Mouse (Mus musculus): ENCODE results near the gene Sash1. TPM values are rescaled to one million over a fixed set of nuclear protein-coding genes. Genes with fewer than 3 reads are reported as not detected.

The Sash1 gene
- total and polyA plus RNA-seq, 3 experiments, result 0.16 TPM; not detected in 2

DNA sequence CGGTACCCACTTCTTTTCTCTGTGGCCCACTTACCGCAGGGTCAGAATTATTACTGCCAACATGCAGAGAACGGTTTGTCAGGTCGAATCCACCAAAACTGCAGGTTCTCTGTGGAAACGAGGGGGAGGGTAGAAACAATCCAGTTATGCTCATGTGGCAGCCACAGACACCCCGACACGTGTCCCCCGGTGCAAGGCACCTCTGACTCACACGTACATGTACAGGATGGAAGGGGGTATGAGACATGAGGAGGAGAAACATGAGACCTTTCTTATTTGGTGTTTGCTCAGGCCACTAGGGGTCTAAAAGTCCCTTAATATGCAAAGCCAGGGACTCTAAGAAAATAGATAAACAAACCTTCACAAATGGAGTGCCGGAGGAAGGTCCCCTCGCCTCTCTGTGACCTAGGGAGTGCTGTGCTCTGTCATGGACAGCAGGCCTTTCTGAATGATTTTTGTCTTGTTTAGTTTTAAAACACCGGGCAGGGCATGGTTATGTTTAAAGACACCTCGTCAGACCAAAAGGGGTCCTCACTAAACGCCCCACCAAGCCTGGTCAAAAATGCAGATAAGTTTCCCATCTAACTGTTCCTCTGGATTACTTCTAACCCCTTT, 139.7 kb downstream of the Sash1 start:
- ATAC-seq (ENCODE audit: extremely low read depth, insufficient number of reproducible peaks, low FRiP score, poor library complexity, severe bottlenecking) (no peak), DNase-seq (ENCODE audit: low spot score) (no peak)
- no peaks in the 10 kb centered on the region for H3K27me3 ChIP-seq (ENCODE audit: insufficient read depth, low read length)
- no peaks in the 10 kb centered on the region for H3K36me3 ChIP-seq (replicated peaks)
- peaks cover 43% of the 10 kb centered on the region for H3K9me3 ChIP-seq (replicated peaks)
- H3K4me1 ChIP-seq (ENCODE audit: insufficient read depth, low read depth, low read length), result no peaks in the 10 kb centered on the region
- no peak overlapping the region for H3K4me3 ChIP-seq (ENCODE audit: low read depth, low read length)
- no peak for TF ChIP-seq POLR2AphosphoS5 (IDR thresholded peaks at IDR 0.05; ENCODE audit: insufficient replicate concordance, low read depth, low read length)
- no peak for TF ChIP-seq GATA1 (IDR thresholded peaks at IDR 0.05; ENCODE audit: borderline replicate concordance, low read length)
- TF ChIP-seq CTCF (IDR thresholded peaks at IDR 0.05; ENCODE audit: low read depth, low read length), result no peak
- TF ChIP-seq TAL1 (conservative IDR thresholded peaks at IDR 0.05; ENCODE audit: low read depth, low read length), result no peak
- TF ChIP-seq GATA2 (IDR thresholded peaks at IDR 0.05; ENCODE audit: borderline replicate concordance, low read depth, low read length), result no peak

DNA sequence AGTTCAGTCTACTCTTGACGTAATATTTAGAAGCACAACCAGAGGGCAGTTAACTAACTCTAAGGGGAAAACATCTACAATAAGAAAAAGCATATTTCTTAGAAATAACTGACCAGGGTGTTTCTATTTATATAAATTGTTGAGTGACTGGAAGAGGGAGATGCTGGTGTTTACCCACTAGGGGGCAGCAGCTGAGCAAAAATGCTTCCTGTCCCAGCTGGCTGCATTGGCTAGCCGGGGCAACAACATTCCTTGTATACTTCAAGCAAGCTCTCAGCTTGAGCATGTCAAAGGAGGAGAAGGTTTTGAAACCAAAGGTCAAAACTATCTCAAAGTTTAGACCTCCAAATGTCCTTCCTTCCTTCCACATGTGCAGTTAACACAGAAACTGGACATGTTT, 143.0 kb downstream of the Sash1 start:
- TF ChIP-seq GATA2 (IDR thresholded peaks at IDR 0.05; ENCODE audit: borderline replicate concordance, low read depth, low read length) (no peak), GATA1 (IDR thresholded peaks at IDR 0.05; ENCODE audit: borderline replicate concordance, low read length) (no peak), POLR2AphosphoS5 (IDR thresholded peaks at IDR 0.05; ENCODE audit: insufficient replicate concordance, low read depth, low read length) (no peak), CTCF (IDR thresholded peaks at IDR 0.05; ENCODE audit: low read depth, low read length) (no peak), TAL1 (conservative IDR thresholded peaks at IDR 0.05; ENCODE audit: low read depth, low read length) (no peak)
- DNase-seq (ENCODE audit: low spot score), result no peak
- no peaks in the 10 kb centered on the region for H3K36me3 ChIP-seq (replicated peaks)
- no peaks in the 10 kb centered on the region for H3K4me1 ChIP-seq (ENCODE audit: insufficient read depth, low read depth, low read length)
- ATAC-seq (ENCODE audit: extremely low read depth, insufficient number of reproducible peaks, low FRiP score, poor library complexity, severe bottlenecking), result no peak
- H3K4me3 ChIP-seq (ENCODE audit: low read depth, low read length), result no peak overlapping the region
- no peaks in the 10 kb centered on the region for H3K27me3 ChIP-seq (ENCODE audit: insufficient read depth, low read length)
- H3K9me3 ChIP-seq (replicated peaks), result peaks cover 62% of the 10 kb centered on the region

- no peak overlapping the region for H3K4me3 ChIP-seq (ENCODE audit: low read depth, low read length)
- H3K27me3 ChIP-seq (ENCODE audit: insufficient read depth, low read length), result no peaks in the 10 kb centered on the region
- no peaks in the 10 kb centered on the region for H3K4me1 ChIP-seq (ENCODE audit: insufficient read depth, low read depth, low read length)
- DNase-seq (ENCODE audit: low spot score), result no peak
- no peak for ATAC-seq (ENCODE audit: extremely low read depth, insufficient number of reproducible peaks, low FRiP score, poor library complexity, severe bottlenecking)
- H3K9me3 ChIP-seq (replicated peaks), result peaks cover 56% of the 10 kb centered on the region
- TF ChIP-seq GATA1 (IDR thresholded peaks at IDR 0.05; ENCODE audit: borderline replicate concordance, low read length), result no peak
- no peak for TF ChIP-seq CTCF (IDR thresholded peaks at IDR 0.05; ENCODE audit: low read depth, low read length)
- TF ChIP-seq POLR2AphosphoS5 (IDR thresholded peaks at IDR 0.05; ENCODE audit: insufficient replicate concordance, low read depth, low read length), result no peak
- no peak for TF ChIP-seq TAL1 (conservative IDR thresholded peaks at IDR 0.05; ENCODE audit: low read depth, low read length)
- no peak for TF ChIP-seq GATA2 (IDR thresholded peaks at IDR 0.05; ENCODE audit: borderline replicate concordance, low read depth, low read length)
- no peaks in the 10 kb centered on the region for H3K36me3 ChIP-seq (replicated peaks)
These were observed 144.4 kb downstream of the Sash1 start for GRCm38 (mm10) chr10:8741505-8741904.

GRCm38 (mm10) chr10:8740797-8741196, 145.1 kb downstream of the Sash1 start:
- H3K9me3 ChIP-seq (replicated peaks), result peaks cover 50% of the 10 kb centered on the region
- DNase-seq (ENCODE audit: low spot score) (no peak), ATAC-seq (ENCODE audit: extremely low read depth, insufficient number of reproducible peaks, low FRiP score, poor library complexity, severe bottlenecking) (no peak)
- TF ChIP-seq GATA1 (IDR thresholded peaks at IDR 0.05; ENCODE audit: borderline replicate concordance, low read length) (no peak), TAL1 (conservative IDR thresholded peaks at IDR 0.05; ENCODE audit: low read depth, low read length) (no peak), POLR2AphosphoS5 (IDR thresholded peaks at IDR 0.05; ENCODE audit: insufficient replicate concordance, low read depth, low read length) (no peak), CTCF (IDR thresholded peaks at IDR 0.05; ENCODE audit: low read depth, low read length) (no peak), GATA2 (IDR thresholded peaks at IDR 0.05; ENCODE audit: borderline replicate concordance, low read depth, low read length) (no peak)
- H3K4me3 ChIP-seq (ENCODE audit: low read depth, low read length), result no peak overlapping the region
- H3K4me1 ChIP-seq (ENCODE audit: insufficient read depth, low read depth, low read length), result no peaks in the 10 kb centered on the region
- no peaks in the 10 kb centered on the region for H3K36me3 ChIP-seq (replicated peaks)
- no peaks in the 10 kb centered on the region for H3K27me3 ChIP-seq (ENCODE audit: insufficient read depth, low read length)

DNA sequence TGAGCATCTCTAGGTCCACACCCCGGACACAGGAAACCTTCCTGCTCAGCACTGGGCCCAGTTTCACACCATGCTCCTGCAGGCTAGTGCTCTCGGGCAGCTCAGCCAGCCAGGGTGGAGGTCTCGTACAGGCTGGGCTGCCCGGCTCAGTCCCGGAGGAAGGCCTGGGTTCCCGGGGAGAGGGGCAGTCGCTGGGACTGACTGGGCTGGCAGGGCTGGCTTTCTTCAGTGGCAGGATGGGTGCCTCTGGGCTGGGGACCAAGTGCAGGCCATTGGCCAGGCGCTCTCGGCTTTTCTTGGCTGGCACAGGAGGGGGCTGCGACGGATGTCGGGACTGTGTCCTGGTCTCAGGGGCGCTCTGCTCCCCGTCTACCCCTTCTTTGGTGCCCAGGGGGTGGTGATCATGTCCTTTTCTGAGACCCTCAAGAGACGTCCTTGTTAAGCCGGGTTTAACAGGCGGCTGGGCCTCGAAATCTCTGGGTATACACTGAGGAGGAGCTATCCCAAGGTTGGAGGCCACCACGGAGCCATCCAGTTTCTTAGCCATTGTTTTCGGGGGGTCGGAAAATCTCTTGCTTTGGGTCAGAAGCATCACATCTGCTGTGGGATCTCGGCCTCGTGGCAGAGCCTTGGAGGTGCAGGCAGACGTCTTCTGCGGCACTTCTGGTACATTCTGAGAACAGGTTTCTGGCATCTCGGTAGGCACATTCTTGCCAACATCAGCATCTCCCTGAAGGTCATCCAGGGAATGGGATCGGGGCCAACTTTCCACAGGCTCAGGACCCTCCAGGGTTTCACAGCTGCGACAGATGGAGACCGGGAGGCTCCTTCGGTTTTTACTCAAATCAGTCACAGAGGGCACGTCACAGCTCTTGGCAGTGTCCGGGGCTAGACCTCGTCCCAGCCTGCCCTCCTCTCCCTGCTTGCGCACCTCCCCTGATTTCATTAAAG, 156.2 kb downstream of the Sash1 start:
- ATAC-seq (ENCODE audit: extremely low read depth, insufficient number of reproducible peaks, low FRiP score, poor library complexity, severe bottlenecking), result no peak
- no peaks in the 10 kb centered on the region for H3K36me3 ChIP-seq (replicated peaks)
- no peak overlapping the region for H3K4me3 ChIP-seq (ENCODE audit: low read depth, low read length)
- H3K27me3 ChIP-seq (ENCODE audit: insufficient read depth, low read length), result no peaks in the 10 kb centered on the region; the same call in 1 of the 2 replicates
- peaks cover 52% of the 10 kb centered on the region for H3K9me3 ChIP-seq (replicated peaks)
- DNase-seq (ENCODE audit: low spot score), result no peak
- no peak for TF ChIP-seq GATA2 (IDR thresholded peaks at IDR 0.05; ENCODE audit: borderline replicate concordance, low read depth, low read length)
- no peak for TF ChIP-seq GATA1 (IDR thresholded peaks at IDR 0.05; ENCODE audit: borderline replicate concordance, low read length)
- no peak for TF ChIP-seq CTCF (IDR thresholded peaks at IDR 0.05; ENCODE audit: low read depth, low read length)
- no peak for TF ChIP-seq TAL1 (conservative IDR thresholded peaks at IDR 0.05; ENCODE audit: low read depth, low read length)
- TF ChIP-seq POLR2AphosphoS5 (IDR thresholded peaks at IDR 0.05; ENCODE audit: insufficient replicate concordance, low read depth, low read length), result no peak
- H3K4me1 ChIP-seq (ENCODE audit: insufficient read depth, low read depth, low read length), result no peaks in the 10 kb centered on the region

DNA sequence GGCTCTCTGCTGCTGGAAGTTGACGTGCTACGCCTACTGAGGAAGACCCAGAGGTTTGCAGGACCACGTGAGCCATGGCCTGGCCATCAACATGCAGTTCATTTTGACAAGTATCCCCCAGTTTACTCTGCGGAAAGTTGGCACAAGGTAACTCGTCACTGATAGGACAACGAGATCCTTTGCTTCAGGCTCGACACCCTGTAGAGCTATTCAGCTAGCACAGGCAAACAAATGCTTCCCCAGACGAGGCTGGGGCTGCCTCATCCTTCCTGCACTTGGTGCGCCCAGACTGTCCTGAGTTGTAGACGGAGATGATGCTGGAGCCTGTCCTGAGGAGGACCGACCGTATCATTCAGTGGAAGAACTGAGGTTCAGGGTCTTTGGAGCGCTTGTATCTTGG, 166.5 kb downstream of the Sash1 start:
- ATAC-seq (ENCODE audit: extremely low read depth, insufficient number of reproducible peaks, low FRiP score, poor library complexity, severe bottlenecking), result no peak
- no peaks in the 10 kb centered on the region for H3K4me1 ChIP-seq (ENCODE audit: insufficient read depth, low read depth, low read length)
- H3K4me3 ChIP-seq (ENCODE audit: low read depth, low read length), result no peak overlapping the region
- no peaks in the 10 kb centered on the region for H3K36me3 ChIP-seq (replicated peaks)
- DNase-seq (ENCODE audit: low spot score), result no peak
- TF ChIP-seq GATA2 (IDR thresholded peaks at IDR 0.05; ENCODE audit: borderline replicate concordance, low read depth, low read length), result no peak
- no peak for TF ChIP-seq POLR2AphosphoS5 (IDR thresholded peaks at IDR 0.05; ENCODE audit: insufficient replicate concordance, low read depth, low read length)
- no peak for TF ChIP-seq TAL1 (conservative IDR thresholded peaks at IDR 0.05; ENCODE audit: low read depth, low read length)
- no peak for TF ChIP-seq GATA1 (IDR thresholded peaks at IDR 0.05; ENCODE audit: borderline replicate concordance, low read length)
- no peak for TF ChIP-seq CTCF (IDR thresholded peaks at IDR 0.05; ENCODE audit: low read depth, low read length)
- no peaks in the 10 kb centered on the region for H3K27me3 ChIP-seq (ENCODE audit: insufficient read depth, low read length)
- H3K9me3 ChIP-seq (replicated peaks), result peaks cover 43% of the 10 kb centered on the region

Measured in G1E (cell line).